Mouse (Mus musculus) heart, embryonic 15.5 days (tissue): ENCODE measurements at regions not wholly inside any gene's neighbourhood (a gene's known extent, or its start where the extent isn't known, plus 50 kb on each side); places are given as distances from the start of the nearest gene placed in this dataset.
"Not testable (repeated sequence)": the region's sequence is repeated elsewhere in the genome, so short reads cannot be mapped to it uniquely, and the experiment has no call there.

Source experiments
- ATAC-seq: fragments of 200-750 bp; cut with Nextera tagmentation; replicated peaks from 2 replicates; pipeline ENCODE4 v1.8.0; 2017; ENCODE audit warnings: low read depth, moderate TSS enrichment; ENCODE audit not compliant: insufficient number of reproducible peaks, insufficient read depth, low FRiP score
- H3K27ac ChIP-seq: fragments of 300-500 bp; sonication (generic); 2 replicates; pipeline ENCODE4 v1.5.1; 2015; ENCODE audit warnings: mild to moderate bottlenecking, inconsistent platforms
- H3K27me3 ChIP-seq: fragments of 300-500 bp; sonication (generic); 2 replicates; pipeline ENCODE4 v1.6.1; 2015; ENCODE audit warnings: inconsistent platforms
- H3K36me3 ChIP-seq: fragments of 300-500 bp; sonication (generic); 2 replicates; pipeline ENCODE4 v1.6.1; 2015; ENCODE audit warnings: mild to moderate bottlenecking, inconsistent platforms
- H3K4me1 ChIP-seq: fragments of 300-500 bp; sonication (generic); replicated peaks from 2 replicates; pipeline ENCODE4 v1.6.1; 2015; ENCODE audit warnings: inconsistent platforms
- H3K4me2 ChIP-seq: fragments of 300-500 bp; sonication (generic); 2 replicates; pipeline ENCODE4 v1.6.1; 2015; ENCODE audit warnings: inconsistent platforms, mild to moderate bottlenecking, moderate library complexity
- H3K4me3 ChIP-seq: fragments of 300-500 bp; sonication (generic); 2 replicates; pipeline ENCODE4 v1.5.1; 2015; ENCODE audit warnings: mild to moderate bottlenecking, inconsistent platforms
- H3K9ac ChIP-seq: fragments of 300-500 bp; sonication (generic); 2 replicates; pipeline ENCODE4 v1.6.1; 2015; ENCODE audit warnings: mild to moderate bottlenecking, inconsistent platforms
- H3K9me3 ChIP-seq: fragments of 300-500 bp; sonication (generic); replicated peaks from 2 replicates; pipeline ENCODE4 v1.6.1; 2016; ENCODE audit warnings: inconsistent platforms
- WGBS: fragments of 180-500 bp; shearing (Covaris S2); methylation state at CpG from one replicate; pipeline ENCODE4 v1.1.7; 2015; ENCODE audit warnings: mixed read lengths; 5-methylcytosine and 5-hydroxymethylcytosine counted together

DNA sequence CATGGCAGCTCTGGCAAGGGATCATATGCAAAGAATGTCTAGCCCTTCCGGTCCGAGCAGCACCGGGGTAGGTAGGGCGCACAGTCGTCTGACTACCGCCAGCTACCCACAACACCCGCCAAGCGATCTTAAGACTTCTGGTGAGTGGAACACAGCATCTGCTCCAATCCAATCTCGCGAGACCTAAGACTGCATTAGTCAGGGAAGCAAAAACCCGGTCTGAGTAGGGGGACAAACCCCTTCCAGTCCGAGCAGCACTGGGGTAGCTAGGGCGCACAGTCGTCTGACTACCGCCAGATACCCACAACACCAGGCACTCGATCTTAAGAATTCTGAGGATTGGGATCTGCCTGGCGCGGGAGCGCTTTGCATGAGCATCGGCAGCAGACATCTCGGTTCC, 57.1 kb downstream of the Nap1l2 start:
- H3K4me2 ChIP-seq, result peak overlapping the region; percentile 6; the same call in 1 of the 2 replicates

DNA sequence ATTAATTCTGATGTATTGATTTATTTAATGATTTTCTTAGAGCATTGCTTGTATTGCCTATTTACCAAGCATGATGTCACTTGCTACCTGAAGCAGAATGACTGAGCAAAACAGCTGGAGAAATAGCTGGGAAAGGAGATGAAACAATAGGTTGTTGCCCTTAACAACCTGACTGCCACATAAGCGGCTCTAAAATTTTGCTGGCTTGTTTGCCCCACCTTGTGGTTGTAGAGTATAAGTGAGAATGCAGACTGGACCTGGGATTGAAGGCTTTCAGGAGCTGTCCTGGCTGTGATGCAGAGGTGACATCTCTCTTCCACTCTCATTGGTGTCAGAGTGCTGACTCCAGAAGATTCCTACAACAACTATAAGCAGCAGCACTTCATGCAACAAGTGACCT, 77.3 kb downstream of the Nap1l2 start:
- H3K9me3 ChIP-seq, result no peaks in the 10 kb centered on the region
- no peaks in the 10 kb centered on the region for H3K4me1 ChIP-seq
- H3K9ac ChIP-seq, result no peak overlapping the region
- no peaks in the 10 kb centered on the region for H3K36me3 ChIP-seq
- H3K27me3 ChIP-seq, result no peaks in the 10 kb centered on the region; the same call in 1 of the 2 replicates
- H3K27ac ChIP-seq, result no peak overlapping the region
- 12% methylated on average over 1 of the region's 1 CpGs for WGBS
- no peak for ATAC-seq
- no peak overlapping the region for H3K4me2 ChIP-seq
- H3K4me3 ChIP-seq, result no peak overlapping the region

More for the DNA sequence above, 57.1 kb downstream of the Nap1l2 start:
- WGBS, result 57% methylated on average over 21 of the region's 21 CpGs
- H3K9ac ChIP-seq, H3K9me3 ChIP-seq, H3K4me3 ChIP-seq, H3K27me3 ChIP-seq, H3K27ac ChIP-seq, ATAC-seq, H3K36me3 ChIP-seq, H3K4me1 ChIP-seq: not testable (repeated sequence)

DNA sequence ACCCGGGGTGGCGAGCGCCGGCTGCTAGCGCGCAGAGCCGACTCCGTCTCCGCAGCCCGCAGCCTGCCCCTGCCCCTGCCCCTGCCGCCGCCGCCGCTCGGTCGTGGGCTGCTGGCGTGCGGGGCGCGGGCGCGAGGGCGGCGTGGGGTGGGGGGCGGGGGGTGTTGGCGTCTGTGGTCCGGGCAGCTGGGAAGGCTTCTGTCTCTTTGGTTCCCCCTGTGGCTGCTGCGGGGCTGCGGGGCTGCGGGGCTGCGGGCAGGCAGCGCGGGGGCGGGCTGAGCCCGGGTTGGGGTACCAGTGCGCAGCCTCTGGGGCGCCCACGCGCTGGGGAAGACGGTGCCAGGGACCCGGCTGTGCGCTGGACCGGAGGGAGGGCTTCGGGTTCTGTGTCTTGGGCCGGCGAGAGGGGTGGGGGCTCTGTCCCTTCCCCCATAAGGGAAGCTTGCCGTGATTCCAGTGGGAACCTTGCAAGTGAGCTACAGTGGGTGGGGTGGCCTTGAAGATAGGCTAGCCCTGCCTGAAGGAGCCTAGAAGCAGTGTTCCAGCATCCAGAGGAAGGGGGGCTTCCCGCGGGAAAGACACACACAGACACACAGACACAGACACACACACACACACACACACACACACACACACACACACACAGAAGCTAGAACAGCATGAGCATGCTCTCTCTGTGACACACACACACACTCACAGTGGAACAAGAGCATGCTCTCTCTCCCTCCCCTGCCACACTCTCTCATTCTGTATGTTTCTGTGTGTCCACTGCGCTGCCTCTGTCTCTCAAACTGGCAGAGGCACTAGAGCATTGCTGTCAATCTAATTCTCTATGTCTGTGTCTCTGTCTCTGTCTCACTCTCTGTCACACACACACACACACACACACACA, 118.5 kb downstream of the Nap1l2 start:
- not testable (repeated sequence) for H3K4me1 ChIP-seq, H3K9ac ChIP-seq, H3K9me3 ChIP-seq, H3K36me3 ChIP-seq, H3K27ac ChIP-seq, H3K4me2 ChIP-seq, H3K27me3 ChIP-seq, H3K4me3 ChIP-seq
- 0 out of 2 replicates have a peak, but pooled peaks have one; percentile 22 for ATAC-seq
- WGBS, result 80% methylated on average over 1 of the region's 50 CpGs

DNA sequence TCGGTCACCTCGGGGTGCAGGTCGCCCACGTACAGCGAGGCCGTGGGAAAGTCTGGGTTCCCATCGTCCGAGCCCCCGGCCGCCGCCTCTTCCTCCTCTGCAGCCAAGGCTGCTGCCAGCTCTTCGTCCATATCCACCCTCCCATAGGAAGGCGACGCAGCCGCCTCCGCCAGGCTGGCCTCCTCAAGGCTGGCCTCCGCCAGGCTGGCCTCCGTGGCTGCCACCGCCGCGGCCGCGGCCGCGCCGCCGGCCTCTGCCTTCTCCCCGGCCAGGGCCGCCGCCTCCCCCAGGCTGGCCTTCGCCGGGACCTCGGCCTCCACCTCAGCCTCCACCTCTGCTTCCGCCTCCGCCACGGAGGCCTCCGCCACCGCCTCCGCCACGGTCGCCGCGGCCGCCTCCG, 119.3 kb downstream of the Nap1l2 start:
- no CpG with 5 or more reads among the region's 45 CpGs for WGBS
- not testable (repeated sequence) for H3K36me3 ChIP-seq, H3K4me2 ChIP-seq, H3K9me3 ChIP-seq, H3K9ac ChIP-seq, H3K4me1 ChIP-seq, H3K27me3 ChIP-seq, H3K27ac ChIP-seq, H3K4me3 ChIP-seq
- ATAC-seq, result 0 out of 2 replicates have a peak, but pooled peaks have one; percentile 27

DNA sequence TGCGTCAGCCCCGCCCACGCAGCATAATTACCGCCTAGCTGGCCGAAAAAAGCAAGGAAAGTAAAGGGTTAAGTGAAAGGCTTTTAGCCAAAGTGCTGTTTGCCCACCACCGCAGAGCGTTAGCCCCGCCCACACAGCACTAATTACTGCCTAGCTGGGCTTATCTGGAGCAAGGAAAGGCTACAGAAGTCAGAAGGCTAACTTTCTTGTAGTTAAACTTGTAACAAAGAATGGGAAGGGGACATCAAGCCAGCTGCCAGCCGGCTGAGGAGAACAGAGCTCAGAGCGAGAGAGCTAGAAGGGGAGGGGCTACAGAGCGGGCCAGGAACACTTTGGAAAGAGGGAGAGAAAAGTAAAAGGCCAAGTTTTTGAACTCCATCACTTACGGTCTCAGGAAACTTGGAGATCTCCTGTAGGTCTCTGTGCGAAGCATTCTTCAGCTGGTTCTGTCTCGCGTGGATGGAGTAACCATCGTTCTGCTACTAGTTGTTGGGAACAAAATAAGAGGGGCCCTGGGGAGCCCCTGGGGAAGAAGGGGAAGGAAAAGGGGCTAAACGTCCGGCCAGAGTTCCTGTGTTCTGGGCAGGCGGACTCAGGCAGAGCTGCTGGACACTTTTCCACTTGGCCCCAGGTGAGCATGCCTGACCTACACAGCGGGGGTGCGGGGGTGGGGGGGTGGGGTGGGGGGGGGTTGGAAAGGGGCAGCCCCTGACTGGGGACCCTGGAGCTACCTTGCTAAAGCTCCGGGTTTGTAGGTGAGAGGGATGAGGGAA, 98.3 kb downstream of the 1700018G05Rik start:
- H3K4me1 ChIP-seq, result no peaks in the 10 kb centered on the region
- peak overlapping the region; percentile 43; the same call in 1 of the 2 replicates for H3K27ac ChIP-seq
- peak overlapping the region; percentile 55 for H3K4me2 ChIP-seq
- H3K27me3 ChIP-seq, result peaks cover 8% of the 10 kb centered on the region; the same call in 1 of the 2 replicates
- WGBS, result 18% methylated on average over 22 of the region's 22 CpGs
- ATAC-seq, result no peak
- no peaks in the 10 kb centered on the region for H3K9me3 ChIP-seq
- H3K36me3 ChIP-seq, result no peaks in the 10 kb centered on the region
- peak overlapping the region; percentile 46 for H3K4me3 ChIP-seq
- H3K9ac ChIP-seq, result no peak overlapping the region

DNA sequence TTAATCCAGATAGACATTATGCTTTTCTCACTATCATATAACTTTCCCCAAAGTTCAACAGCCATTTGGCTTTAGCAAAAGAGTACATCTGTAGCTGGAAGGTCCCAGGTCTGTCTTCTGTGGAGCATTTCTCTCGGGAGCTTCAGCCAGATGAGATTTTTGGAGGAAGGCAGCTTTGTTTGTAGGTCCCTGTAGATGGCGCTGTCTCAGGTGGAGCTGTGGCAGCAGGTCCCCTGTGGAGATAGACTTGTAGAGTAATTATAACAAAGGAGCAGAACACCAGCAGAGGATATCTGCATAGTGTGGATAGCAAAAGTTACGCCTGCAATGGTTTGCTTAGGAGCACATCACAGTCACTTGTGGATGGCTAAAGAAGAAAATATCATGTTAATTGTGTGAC, 97.3 kb downstream of the 1700018G05Rik start:
- H3K4me2 ChIP-seq, result peak overlapping the region; percentile 55
- H3K27ac ChIP-seq, H3K27me3 ChIP-seq, H3K36me3 ChIP-seq, ATAC-seq, H3K9ac ChIP-seq, H3K4me3 ChIP-seq, H3K4me1 ChIP-seq, H3K9me3 ChIP-seq: not testable (repeated sequence)
- WGBS, result 28% methylated on average over 3 of the region's 3 CpGs

DNA sequence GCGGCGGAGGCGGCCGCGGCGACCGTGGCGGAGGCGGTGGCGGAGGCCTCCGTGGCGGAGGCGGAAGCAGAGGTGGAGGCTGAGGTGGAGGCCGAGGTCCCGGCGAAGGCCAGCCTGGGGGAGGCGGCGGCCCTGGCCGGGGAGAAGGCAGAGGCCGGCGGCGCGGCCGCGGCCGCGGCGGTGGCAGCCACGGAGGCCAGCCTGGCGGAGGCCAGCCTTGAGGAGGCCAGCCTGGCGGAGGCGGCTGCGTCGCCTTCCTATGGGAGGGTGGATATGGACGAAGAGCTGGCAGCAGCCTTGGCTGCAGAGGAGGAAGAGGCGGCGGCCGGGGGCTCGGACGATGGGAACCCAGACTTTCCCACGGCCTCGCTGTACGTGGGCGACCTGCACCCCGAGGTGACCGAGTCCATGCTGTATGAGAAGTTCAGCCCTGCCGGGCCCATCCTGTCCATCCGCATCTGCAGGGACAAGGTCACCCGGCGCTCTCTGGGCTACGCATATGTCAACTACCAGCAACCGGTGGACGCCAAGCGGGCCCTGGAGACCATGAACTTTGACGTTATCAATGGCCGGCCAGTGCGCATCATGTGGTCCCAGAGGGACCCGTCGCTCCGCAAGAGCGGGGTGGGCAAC, 85.4 kb downstream of the 1700018G05Rik start:
- H3K4me3 ChIP-seq, ATAC-seq, H3K27ac ChIP-seq, H3K9ac ChIP-seq, H3K4me1 ChIP-seq, H3K9me3 ChIP-seq, H3K4me2 ChIP-seq, H3K27me3 ChIP-seq, H3K36me3 ChIP-seq: not testable (repeated sequence)
- no CpG with 5 or more reads among the region's 61 CpGs for WGBS

DNA sequence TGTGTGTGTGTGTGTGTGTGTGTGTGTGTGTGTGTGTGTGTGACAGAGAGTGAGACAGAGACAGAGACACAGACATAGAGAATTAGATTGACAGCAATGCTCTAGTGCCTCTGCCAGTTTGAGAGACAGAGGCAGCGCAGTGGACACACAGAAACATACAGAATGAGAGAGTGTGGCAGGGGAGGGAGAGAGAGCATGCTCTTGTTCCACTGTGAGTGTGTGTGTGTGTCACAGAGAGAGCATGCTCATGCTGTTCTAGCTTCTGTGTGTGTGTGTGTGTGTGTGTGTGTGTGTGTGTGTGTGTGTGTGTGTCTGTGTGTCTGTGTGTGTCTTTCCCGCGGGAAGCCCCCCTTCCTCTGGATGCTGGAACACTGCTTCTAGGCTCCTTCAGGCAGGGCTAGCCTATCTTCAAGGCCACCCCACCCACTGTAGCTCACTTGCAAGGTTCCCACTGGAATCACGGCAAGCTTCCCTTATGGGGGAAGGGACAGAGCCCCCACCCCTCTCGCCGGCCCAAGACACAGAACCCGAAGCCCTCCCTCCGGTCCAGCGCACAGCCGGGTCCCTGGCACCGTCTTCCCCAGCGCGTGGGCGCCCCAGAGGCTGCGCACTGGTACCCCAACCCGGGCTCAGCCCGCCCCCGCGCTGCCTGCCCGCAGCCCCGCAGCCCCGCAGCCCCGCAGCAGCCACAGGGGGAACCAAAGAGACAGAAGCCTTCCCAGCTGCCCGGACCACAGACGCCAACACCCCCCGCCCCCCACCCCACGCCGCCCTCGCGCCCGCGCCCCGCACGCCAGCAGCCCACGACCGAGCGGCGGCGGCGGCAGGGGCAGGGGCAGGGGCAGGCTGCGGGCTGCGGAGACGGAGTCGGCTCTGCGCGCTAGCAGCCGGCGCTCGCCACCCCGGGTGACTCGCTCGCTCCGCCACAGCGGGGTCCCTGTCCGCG, 84.4 kb downstream of the 1700018G05Rik start:
- not testable (repeated sequence) for H3K9ac ChIP-seq, H3K27ac ChIP-seq, H3K4me1 ChIP-seq, H3K4me2 ChIP-seq, H3K9me3 ChIP-seq, ATAC-seq, H3K4me3 ChIP-seq, H3K27me3 ChIP-seq, H3K36me3 ChIP-seq
- WGBS, result no CpG with 5 or more reads among the region's 56 CpGs

DNA sequence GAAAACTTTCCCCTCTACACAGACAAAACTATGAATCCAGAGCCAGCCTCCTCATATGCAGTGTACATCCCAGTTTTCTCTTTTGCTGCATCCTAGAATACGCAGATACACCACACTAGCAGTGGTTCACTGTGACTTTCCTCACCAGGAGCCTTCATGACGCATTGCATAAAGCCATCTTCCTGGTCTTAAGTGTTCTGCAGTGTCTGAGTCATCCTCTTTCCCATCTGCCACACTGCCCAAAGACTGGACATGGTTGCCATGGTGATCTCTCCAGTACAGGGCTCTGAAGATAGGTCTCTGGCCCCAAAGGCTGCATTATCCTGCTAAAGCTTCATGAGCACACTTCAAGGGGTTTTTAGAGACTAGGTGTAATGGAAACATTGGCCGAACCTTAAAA, 65.8 kb downstream of the 1700018G05Rik start:
- not testable (repeated sequence) for H3K4me3 ChIP-seq, H3K4me1 ChIP-seq, H3K9ac ChIP-seq, H3K27ac ChIP-seq, H3K27me3 ChIP-seq, ATAC-seq, H3K9me3 ChIP-seq, H3K36me3 ChIP-seq, H3K4me2 ChIP-seq
- 64% methylated on average over 1 of the region's 3 CpGs for WGBS
